Comparison of ENCODE assay signal across 16 mouse cellular contexts in genomic region chr4:59795788-59796455, GRCm38 (mm10).
"Had no signal": no experiment of that assay in that cellular context is flagged by ENCODE, and none has a peak within 500 bp of the region (broad histone marks: within the 10 kb centered on the region; RNA-seq: fewer than 3 reads in every experiment).

No protein-coding gene starts in this region.

- ATAC-seq: liver, embryonic 12.5 days had no signal

- H3K27me3 ChIP-seq: limb, embryonic 13.5 days; lung, embryonic 15.5 days had no signal

- H3K9me3 ChIP-seq: limb, embryonic 10.5 days; limb, embryonic 13.5 days; liver, embryonic 12.5 days; liver, embryonic 15.5 days; lung, embryonic 15.5 days had no signal

- H3K9ac ChIP-seq: limb, embryonic 13.5 days; liver, embryonic 12.5 days; liver, embryonic 15.5 days; lung, embryonic 15.5 days had no signal

- H3K36me3 ChIP-seq: limb, embryonic 10.5 days; limb, embryonic 13.5 days; liver, embryonic 12.5 days; liver, embryonic 15.5 days; lung, embryonic 15.5 days had no signal

- H3K27ac ChIP-seq: kidney, postnatal 0 days; layer of hippocampus, adult 2 months; limb, embryonic 10.5 days; limb, embryonic 13.5 days; liver, embryonic 12.5 days; liver, embryonic 15.5 days; lung, embryonic 15.5 days; stomach, postnatal 0 days had no signal

- H3K4me2 ChIP-seq: limb, embryonic 13.5 days; liver, embryonic 12.5 days; liver, embryonic 15.5 days; lung, embryonic 15.5 days had no signal

- DNase-seq: layer of hippocampus, adult 9-11 months; liver; lung, adult 18-20 months; lung, postnatal 10 days; lung, postnatal 36 days; midbrain, embryonic 14.5 days; thymus, adult 2 months; thymus, postnatal 25 days had no signal

- H3K4me1 ChIP-seq: limb, embryonic 13.5 days; liver, embryonic 12.5 days; liver, embryonic 15.5 days; lung, embryonic 15.5 days had no signal

- H3K4me3 ChIP-seq: layer of hippocampus, adult 2 months; limb, embryonic 10.5 days; limb, embryonic 13.5 days; liver, embryonic 12.5 days; liver, embryonic 15.5 days; lung, embryonic 15.5 days had no signal
